Mouse (Mus musculus): ENCODE data around the gene Kif13a.

Gene Kif13a

GRCm38 (mm10) chr13:46929719-46930658 is at the start of gene Kif13a:
Gene Kif13a, minus strand, starts transcription at chr13:46929867.
- DNase-seq (ENCODE audit: low read depth) = peak; percentile 97

GRCm38 (mm10) chr13:46976532-46976931 is 46.9 kb upstream of the Kif13a start:
- DNase-seq (ENCODE audit: low read depth) = peak; percentile 83

GRCm38 (mm10) chr13:46975930-46976329 is 46.3 kb upstream of the Kif13a start:
- peak; percentile 96 for DNase-seq (ENCODE audit: low read depth)

GRCm38 (mm10) chr13:46975031-46975551 is 45.4 kb upstream of the Kif13a start:
- peak; percentile 98 for DNase-seq (ENCODE audit: low read depth)

GRCm38 (mm10) chr13:46970286-46970945 is 40.7 kb upstream of the Kif13a start:
- no peak for DNase-seq (ENCODE audit: low read depth)

- DNase-seq (ENCODE audit: low read depth) = peak; percentile 54
Observed at GRCm38 (mm10) chr13:46968626-46969025, 39.0 kb upstream of the Kif13a start.

GRCm38 (mm10) chr13:46967308-46967707 is 37.6 kb upstream of the Kif13a start:
- no peak for DNase-seq (ENCODE audit: low read depth)

GRCm38 (mm10) chr13:46960878-46961474 is 31.3 kb upstream of the Kif13a start:
- DNase-seq (ENCODE audit: low read depth) = no peak

GRCm38 (mm10) chr13:46959139-46959538 is 29.5 kb upstream of the Kif13a start:
- DNase-seq (ENCODE audit: low read depth) = peak; percentile 80

- DNase-seq (ENCODE audit: low read depth) = no peak
Observed at GRCm38 (mm10) chr13:46951212-46951611, 21.5 kb upstream of the Kif13a start.

GRCm38 (mm10) chr13:46949741-46950140 is 20.1 kb upstream of the Kif13a start:
- DNase-seq (ENCODE audit: low read depth) = no peak

- peak; percentile 77 for DNase-seq (ENCODE audit: low read depth)
Observed at GRCm38 (mm10) chr13:46948027-46948426, 18.4 kb upstream of the Kif13a start.

- DNase-seq (ENCODE audit: low read depth) = no peak
Observed at GRCm38 (mm10) chr13:46946041-46946440, 16.4 kb upstream of the Kif13a start.

- DNase-seq (ENCODE audit: low read depth) = peak; percentile 11
Observed at GRCm38 (mm10) chr13:46945256-46945655, 15.6 kb upstream of the Kif13a start.

GRCm38 (mm10) chr13:46943294-46943693 is 13.6 kb upstream of the Kif13a start:
- no peak for DNase-seq (ENCODE audit: low read depth)

- no peak for DNase-seq (ENCODE audit: low read depth)
Observed at GRCm38 (mm10) chr13:46934116-46934515, 4.4 kb upstream of the Kif13a start.

GRCm38 (mm10) chr13:46932846-46933245 is 3.2 kb upstream of the Kif13a start:
- peak; percentile 56 for DNase-seq (ENCODE audit: low read depth)

- peak; percentile 93 for DNase-seq (ENCODE audit: low read depth)
Observed at GRCm38 (mm10) chr13:46932049-46932448, 2.4 kb upstream of the Kif13a start.

GRCm38 (mm10) chr13:46930659-46931046 is 986 bp upstream of the Kif13a start:
- peak; percentile 88 for DNase-seq (ENCODE audit: low read depth)

GRCm38 (mm10) chr13:46928961-46929691 is 541 bp downstream of the Kif13a start:
- peak; percentile 29 for DNase-seq (ENCODE audit: low read depth)

GRCm38 (mm10) chr13:46928404-46928803 is 1.3 kb downstream of the Kif13a start:
- no peak for DNase-seq (ENCODE audit: low read depth)

GRCm38 (mm10) chr13:46925671-46926070 is 4.0 kb downstream of the Kif13a start:
- no peak for DNase-seq (ENCODE audit: low read depth)

Data from 416B (cell line).